Mouse (Mus musculus) common myeloid progenitor, adult 5-6 weeks (primary cell): ENCODE results near the gene Aldh3a1. TPM values are rescaled to one million over a fixed set of nuclear protein-coding genes. Genes with fewer than 3 reads are reported as not detected.

ENCODE experiments used
- ATAC-seq: replicated peaks from 2 replicates; pipeline ENCODE4 v1.8.0; 2016; ENCODE audit warnings: low read depth, mild to moderate bottlenecking, moderate TSS enrichment, inconsistent platforms; ENCODE audit not compliant: poor library complexity, severe bottlenecking
- total RNA-seq: library from RNA; stranded (forward); fragments of 200-1000, 187-1606 nt; gene quantifications from 2 replicates; pipeline ENCODE4 v1.2.3, GENCODE M21; 2017

Aldh3a1 gene
- total RNA-seq, 1 experiment from 2014 or later = not detected

- ATAC-seq = no peak
These were observed 21.1 kb downstream of the Aldh3a1 start for GRCm38 (mm10) chr11:61228406-61228805.

GRCm38 (mm10) chr11:61231329-61231728 lies 24.0 kb downstream of the Aldh3a1 start:
- peak; percentile 95 for ATAC-seq

- no peak for ATAC-seq
These were observed 26.8 kb downstream of the Aldh3a1 start for GRCm38 (mm10) chr11:61234174-61234573.

GRCm38 (mm10) chr11:61236015-61236414 lies 28.7 kb downstream of the Aldh3a1 start:
- no peak for ATAC-seq

- no peak for ATAC-seq
These were observed 37.1 kb downstream of the Aldh3a1 start for GRCm38 (mm10) chr11:61244406-61244805.

- ATAC-seq = no peak
These were observed 44.4 kb downstream of the Aldh3a1 start for GRCm38 (mm10) chr11:61251741-61252140.

GRCm38 (mm10) chr11:61252807-61253206 lies 45.5 kb downstream of the Aldh3a1 start:
- no peak for ATAC-seq

GRCm38 (mm10) chr11:61259106-61259505 lies 51.8 kb downstream of the Aldh3a1 start:
- ATAC-seq = no peak

- ATAC-seq = no peak
These were observed 55.2 kb downstream of the Aldh3a1 start for GRCm38 (mm10) chr11:61262516-61262915.

- ATAC-seq = no peak
These were observed 56.5 kb downstream of the Aldh3a1 start for GRCm38 (mm10) chr11:61263841-61264240.

GRCm38 (mm10) chr11:61266551-61267533 lies 59.5 kb downstream of the Aldh3a1 start, which contains the start of gene Aldh3a2:
Gene Aldh3a2, minus strand, starts transcription at chr11:61267464.
- ATAC-seq = peak; percentile 98

Other genes with a start within 250 kb of the Aldh3a1 start
- not detected in 2 replicates for gene Kcnj12, start 185.0 kb upstream of the Aldh3a1 start, total RNA-seq
- gene Tnfrsf13b, start 80.8 kb upstream of the Aldh3a1 start, total RNA-seq = 64.8 and 72.9 TPM in 2 replicates
- gene Usp22, start 32.5 kb upstream of the Aldh3a1 start, total RNA-seq = 64.6 and 71.2 TPM in 2 replicates
- 14.5 and 37.3 TPM in 2 replicates for gene Aldh3a2, start 59.9 kb downstream of the Aldh3a1 start, total RNA-seq
- not detected in 2 replicates for gene Slc47a2, start 135.3 kb downstream of the Aldh3a1 start, total RNA-seq
- not detected in 2 replicates for gene Slc47a1, start 170.8 kb downstream of the Aldh3a1 start, total RNA-seq
- not detected in 2 replicates for gene Rnf112, start 246.6 kb downstream of the Aldh3a1 start, total RNA-seq